Mouse (Mus musculus): ENCODE results near the gene Dis3l2. TPM values are rescaled to one million over a fixed set of nuclear protein-coding genes. Genes with fewer than 3 reads are reported as not detected.

Gene Dis3l2
- total RNA-seq (2021), result 10 to 100 TPM in 1 of 2 experiments, 1 to 10 TPM in 1; 9.8 to 11.4 TPM
- long read RNA-seq, experiment 1, partial matches to known transcripts, result 3 of 5 reads
- long read RNA-seq, experiment 1, other reads (novel, unspliced or antisense), result 1 of 5 reads
- long read RNA-seq, experiment 2, partial matches to known transcripts, result 4 of 8 reads
- long read RNA-seq, experiment 2, other reads (novel, unspliced or antisense), result 0 of 8 reads

- peak; percentile 77 to 79 for DNase-seq
- intact Hi-C loops (cut with DNase I), result no loop called here
Observed at GRCm38 (mm10) chr1:86703300-86703964, at the start of gene Dis3l2. Gene Dis3l2 (plus strand): TSS chr1:86703808.

- intact Hi-C loops (cut with DNase I), result loop anchor here (10.0 kb wide), 1 partner anchor 528 kb away; the partner anchor contains the start of gene Prss56
- DNase-seq, result no peak
Observed at GRCm38 (mm10) chr1:86657071-86657470, 46.5 kb upstream of the Dis3l2 start.

- DNase-seq, result no peak
- intact Hi-C loops (cut with DNase I), result no loop called here
Observed at GRCm38 (mm10) chr1:86665091-86665490, 38.5 kb upstream of the Dis3l2 start.

GRCm38 (mm10) chr1:86669552-86670273 is 33.9 kb upstream of the Dis3l2 start:
- intact Hi-C loops (cut with DNase I), result loop anchor here (1.0 to 5.0 kb wide), 2 partner anchors 298 to 372 kb away; no protein-coding TSS in a partner anchor

GRCm38 (mm10) chr1:86670279-86671038 is 33.1 kb upstream of the Dis3l2 start, which contains the start of gene Nppc:
Gene Nppc (minus strand): TSS chr1:86670571.
- DNase-seq, result peak; percentile 47 to 56
- intact Hi-C loops (cut with DNase I), result loop anchor here (1.0 to 5.0 kb wide), 2 partner anchors 297 to 371 kb away; no protein-coding TSS in a partner anchor

More at GRCm38 (mm10) chr1:86669552-86670273, 33.9 kb upstream of the Dis3l2 start:
- peak; percentile 56 to 68 for DNase-seq

GRCm38 (mm10) chr1:86674385-86674784 is 29.2 kb upstream of the Dis3l2 start:
- DNase-seq, result peak in 1 of 2 experiments; percentile 30
- intact Hi-C loops (cut with DNase I), result loop anchor here (5.0 kb wide), 1 partner anchor 293 kb away; no protein-coding TSS in a partner anchor

GRCm38 (mm10) chr1:86675126-86675525 is 28.5 kb upstream of the Dis3l2 start:
- intact Hi-C loops (cut with DNase I), result loop anchor here (5.0 kb wide), 1 partner anchor 187 kb away; no protein-coding TSS in a partner anchor
- peak; percentile 58 to 72 for DNase-seq

- intact Hi-C loops (cut with DNase I), result loop anchor here (5.0 kb wide), 1 partner anchor 185 kb away; no protein-coding TSS in a partner anchor
- no peak for DNase-seq
Observed at GRCm38 (mm10) chr1:86677624-86678023, 26.0 kb upstream of the Dis3l2 start.

GRCm38 (mm10) chr1:86678667-86679066 is 24.9 kb upstream of the Dis3l2 start:
- DNase-seq, result no peak
- intact Hi-C loops (cut with DNase I), result loop anchor here (5.0 kb wide), 1 partner anchor 184 kb away; no protein-coding TSS in a partner anchor

GRCm38 (mm10) chr1:86687236-86687635 is 16.4 kb upstream of the Dis3l2 start:
- no peak for DNase-seq
- intact Hi-C loops (cut with DNase I), result no loop called here

GRCm38 (mm10) chr1:86691027-86691426 is 12.6 kb upstream of the Dis3l2 start:
- intact Hi-C loops (cut with DNase I), result no loop called here

GRCm38 (mm10) chr1:86696948-86697347 is 6.7 kb upstream of the Dis3l2 start:
- no peak for DNase-seq
- intact Hi-C loops (cut with DNase I), result no loop called here

More at GRCm38 (mm10) chr1:86691027-86691426, 12.6 kb upstream of the Dis3l2 start:
- DNase-seq, result no peak

- intact Hi-C loops (cut with DNase I), result no loop called here
Observed at GRCm38 (mm10) chr1:86698721-86699120, 4.9 kb upstream of the Dis3l2 start.

GRCm38 (mm10) chr1:86699346-86700136 is 4.1 kb upstream of the Dis3l2 start:
- DNase-seq, result no peak
- intact Hi-C loops (cut with DNase I), result no loop called here

More at GRCm38 (mm10) chr1:86698721-86699120, 4.9 kb upstream of the Dis3l2 start:
- DNase-seq, result no peak

- intact Hi-C loops (cut with DNase I), result no loop called here
- DNase-seq, result no peak
Observed at GRCm38 (mm10) chr1:86700367-86700766, 3.2 kb upstream of the Dis3l2 start.

GRCm38 (mm10) chr1:86703965-86704326 is 338 bp downstream of the Dis3l2 start:
- intact Hi-C loops (cut with DNase I), result no loop called here

GRCm38 (mm10) chr1:86705461-86705860 is 1.9 kb downstream of the Dis3l2 start:
- DNase-seq, result no peak
- intact Hi-C loops (cut with DNase I), result no loop called here

More at GRCm38 (mm10) chr1:86703965-86704326, 338 bp downstream of the Dis3l2 start:
- DNase-seq, result no peak

- intact Hi-C loops (cut with DNase I), result no loop called here
Observed at GRCm38 (mm10) chr1:86709546-86709945, 5.9 kb downstream of the Dis3l2 start.

GRCm38 (mm10) chr1:86712045-86712444 is 8.4 kb downstream of the Dis3l2 start:
- intact Hi-C loops (cut with DNase I), result no loop called here
- DNase-seq, result no peak

More at GRCm38 (mm10) chr1:86709546-86709945, 5.9 kb downstream of the Dis3l2 start:
- no peak for DNase-seq
